Mouse (Mus musculus) megakaryocyte, embryonic 14.5 days (primary cell): ENCODE data around the gene Olfr975.
"Not testable (repeated sequence)": the region's sequence is repeated elsewhere in the genome, so short reads cannot be mapped to it uniquely, and the experiment has no call there.

ENCODE experiments used
- FLI1 ChIP-seq: IDR thresholded peaks from 2 replicates; pipeline ENCODE4 v1.6.1; 2012; ENCODE audit warnings: low read length, inconsistent platforms, mixed read lengths
- GATA1 ChIP-seq: IDR thresholded peaks from 3 replicates; pipeline ENCODE4 v1.6.1; 2012; ENCODE audit warnings: mixed read lengths, low read length, inconsistent platforms, borderline replicate concordance

DNA sequence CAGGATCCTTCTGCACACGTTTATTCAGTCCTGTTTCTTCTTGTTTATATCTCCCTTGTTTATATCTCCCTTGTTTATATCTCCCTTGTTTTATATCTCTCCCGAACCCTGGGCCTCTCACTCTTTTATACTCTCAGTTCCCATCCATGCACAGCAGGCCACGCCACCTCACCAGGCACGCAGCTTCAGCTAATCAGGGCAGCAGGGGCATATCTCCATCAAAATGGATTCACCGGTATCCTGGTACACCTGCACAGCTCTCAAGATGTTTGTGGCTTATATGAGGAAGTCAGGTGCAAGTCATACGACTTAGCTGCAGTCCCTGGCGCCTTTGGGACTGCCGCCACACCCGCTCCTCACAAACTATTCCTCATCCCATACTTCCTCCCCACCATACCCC is 9.2 kb upstream of the Olfr975 start, which contains the start of gene Olfr976:
- TF ChIP-seq GATA1, FLI1: not testable (repeated sequence)
